Mouse (Mus musculus) kidney, postnatal 36 days (tissue): Measurements from ENCODE around the gene Tpp2.
"Not testable (repeated sequence)": the region's sequence is repeated elsewhere in the genome, so short reads cannot be mapped to it uniquely, and the experiment has no call there.

ENCODE experiments used
- DNase-seq, 2 experiments: peaks; one replicate each; pipeline ENCODE4 v3.0.0; 2021 to 2022; ENCODE audit warnings: mixed read lengths in 2 of 2

The Tpp2 gene

DNA sequence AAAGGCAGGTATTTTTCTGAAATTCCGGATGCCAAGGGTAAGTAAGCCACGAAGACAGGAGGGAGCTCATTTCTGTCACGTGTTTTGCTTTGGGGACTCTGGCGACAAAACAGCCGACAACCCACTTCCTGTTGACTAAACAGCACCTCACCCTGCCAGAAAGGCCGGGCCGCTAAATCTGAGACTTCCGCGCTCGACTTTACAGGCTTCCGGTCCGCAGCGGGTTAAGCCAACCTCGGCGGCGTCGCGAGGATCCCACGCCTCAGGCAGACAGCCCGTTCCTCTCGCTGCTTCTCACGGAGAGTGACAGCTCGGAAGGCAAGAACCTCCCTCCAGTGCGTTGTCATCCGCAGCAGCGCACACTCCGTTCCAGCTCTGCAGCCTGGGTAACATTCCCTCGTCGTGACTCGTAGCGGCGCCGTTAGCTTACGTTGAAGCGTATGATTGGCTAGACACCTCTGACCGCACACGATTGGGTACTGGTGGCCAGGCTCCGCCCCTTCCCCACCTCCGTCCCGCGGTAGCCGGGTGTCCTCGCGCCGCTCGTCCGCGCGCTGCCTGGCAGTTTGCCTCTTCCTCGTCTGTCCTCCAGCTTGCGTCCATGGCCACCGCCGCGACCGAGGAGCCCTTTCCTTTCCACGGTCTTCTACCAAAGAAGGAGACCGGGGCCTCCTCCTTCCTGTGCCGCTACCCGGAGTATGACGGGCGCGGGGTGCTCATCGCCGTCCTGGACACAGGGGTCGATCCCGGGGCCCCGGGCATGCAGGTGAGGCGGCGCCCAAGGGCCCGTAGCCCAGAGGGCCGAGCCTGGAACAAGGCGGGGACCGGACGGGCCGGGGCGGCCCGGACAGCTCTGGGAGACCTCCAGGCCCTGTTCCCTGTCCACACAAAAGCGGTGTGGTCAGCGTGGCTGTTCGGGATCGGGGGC, at the start of gene Tpp2:
Gene Tpp2, plus strand, starts transcription at position 160 of the 928 bp plus-strand sequence.
- DNase-seq = peak; percentile 98

DNA sequence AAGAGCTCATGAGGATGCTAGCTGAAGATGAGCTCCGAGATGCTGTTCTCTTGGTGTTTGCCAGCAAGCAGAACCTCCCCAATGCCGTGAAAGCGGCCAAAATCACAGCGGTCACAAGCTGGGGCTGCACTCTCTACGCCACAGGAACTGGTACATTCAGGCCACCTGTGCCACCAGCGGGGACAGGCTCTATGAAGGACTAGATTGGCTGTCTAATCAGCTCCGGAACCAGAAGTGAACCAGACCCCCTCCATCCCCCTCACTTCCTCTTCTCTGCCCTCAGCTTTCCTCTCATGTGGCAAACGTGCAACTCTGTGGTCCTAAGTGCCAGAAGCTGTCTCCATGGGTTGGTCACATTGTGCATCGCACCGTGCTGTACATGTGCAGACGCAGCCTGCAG, 45.1 kb upstream of the Tpp2 start:
- not testable (repeated sequence) for DNase-seq

DNA sequence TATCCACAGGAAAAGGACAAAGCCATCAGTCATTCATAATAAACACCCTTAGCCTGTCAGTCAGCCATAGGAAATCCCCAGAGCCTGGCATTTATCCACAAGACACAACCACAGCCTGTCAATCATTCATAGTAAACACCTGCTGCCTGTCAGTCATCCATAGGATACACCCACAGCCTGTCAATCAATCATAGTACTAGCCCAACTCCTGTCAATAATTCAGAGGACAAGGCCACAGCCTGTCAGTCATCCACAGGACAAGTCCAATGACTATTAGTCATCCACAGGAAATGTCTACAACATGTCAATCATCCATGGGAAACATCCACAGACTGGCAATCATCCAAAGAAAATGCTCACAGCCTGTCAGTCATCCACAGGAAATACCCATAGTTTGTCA, 37.7 kb upstream of the Tpp2 start:
- no peak for DNase-seq

GRCm38 (mm10) chr1:43897131-43897530, 36.3 kb upstream of the Tpp2 start:
- DNase-seq = no peak

DNA sequence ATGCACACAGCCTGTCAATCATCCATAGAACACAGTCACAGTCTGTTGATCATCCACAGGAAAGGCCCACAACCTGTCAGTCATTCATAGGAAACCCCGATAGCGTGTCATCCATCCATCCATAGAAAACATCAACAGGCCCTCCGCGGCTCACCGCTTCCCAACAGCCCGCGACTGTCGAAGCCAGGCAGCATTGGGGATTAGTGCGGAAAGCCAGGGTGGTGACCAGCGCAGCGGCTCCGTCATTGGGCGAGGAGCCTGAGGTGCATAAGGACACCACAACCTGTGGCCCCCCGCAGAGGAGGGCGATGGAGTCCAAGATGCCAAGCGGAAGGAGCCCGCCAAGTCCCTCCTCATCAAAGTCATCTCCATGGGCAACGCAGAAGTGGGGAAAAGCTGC, 35.5 kb upstream of the Tpp2 start:
- peak in 1 of 2 experiments; percentile 14 for DNase-seq

GRCm38 (mm10) chr1:43898991-43899714, 34.3 kb upstream of the Tpp2 start:
- DNase-seq = peak; percentile 56 to 88

DNA sequence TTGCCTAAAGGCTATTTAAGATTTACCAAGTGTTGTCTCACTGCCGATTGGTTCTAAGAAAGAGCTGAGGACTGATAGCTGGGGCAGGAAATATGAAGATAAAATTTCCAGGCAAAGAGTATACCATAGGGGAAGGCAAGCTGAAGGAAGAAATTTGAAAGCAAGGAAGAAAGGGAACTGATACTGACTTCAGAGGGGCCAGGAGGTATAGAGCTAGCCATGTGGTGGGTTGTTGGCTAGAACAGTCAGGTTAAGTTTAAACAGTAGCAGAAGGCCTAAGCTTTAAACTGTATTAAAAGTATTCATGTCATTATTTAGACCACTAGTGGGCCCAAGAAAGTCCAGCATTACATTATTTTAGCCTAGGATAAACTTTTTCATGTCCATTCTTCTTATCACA, 31.0 kb upstream of the Tpp2 start:
- no peak for DNase-seq

- peak in 1 of 2 experiments; percentile 57 for DNase-seq
These were observed 30.6 kb upstream of the Tpp2 start for GRCm38 (mm10) chr1:43902855-43903254.

DNA sequence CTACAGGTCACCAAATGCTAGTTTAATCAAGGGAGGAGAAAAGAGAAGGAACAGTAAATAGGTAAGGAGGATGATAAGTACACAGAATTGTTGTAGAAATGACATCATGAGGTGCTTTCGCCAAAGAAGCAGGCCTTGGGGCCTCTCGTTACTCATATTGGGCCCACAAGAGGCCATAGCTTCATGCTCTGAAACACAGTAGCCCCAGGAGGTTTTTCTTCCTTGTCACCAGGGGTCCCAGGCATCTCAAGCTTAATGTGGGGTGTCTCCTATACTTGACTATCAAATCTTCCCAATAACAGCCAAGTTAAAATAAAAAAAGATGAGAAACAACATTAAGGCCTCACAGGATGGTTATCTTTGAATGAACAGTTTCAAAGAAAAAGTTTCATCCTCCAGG, 18.0 kb upstream of the Tpp2 start:
- DNase-seq = no peak

- DNase-seq = no peak
These were observed 16.6 kb upstream of the Tpp2 start for GRCm38 (mm10) chr1:43916854-43917253.

- peak in 1 of 2 experiments; percentile 4 for DNase-seq
These were observed 966 bp downstream of the Tpp2 start for GRCm38 (mm10) chr1:43934416-43934810.

GRCm38 (mm10) chr1:43939310-43939709, 5.9 kb downstream of the Tpp2 start:
- no peak for DNase-seq

GRCm38 (mm10) chr1:43941476-43942217, 8.2 kb downstream of the Tpp2 start:
- DNase-seq = no peak

GRCm38 (mm10) chr1:43942814-43943213, 9.4 kb downstream of the Tpp2 start:
- DNase-seq = no peak

DNA sequence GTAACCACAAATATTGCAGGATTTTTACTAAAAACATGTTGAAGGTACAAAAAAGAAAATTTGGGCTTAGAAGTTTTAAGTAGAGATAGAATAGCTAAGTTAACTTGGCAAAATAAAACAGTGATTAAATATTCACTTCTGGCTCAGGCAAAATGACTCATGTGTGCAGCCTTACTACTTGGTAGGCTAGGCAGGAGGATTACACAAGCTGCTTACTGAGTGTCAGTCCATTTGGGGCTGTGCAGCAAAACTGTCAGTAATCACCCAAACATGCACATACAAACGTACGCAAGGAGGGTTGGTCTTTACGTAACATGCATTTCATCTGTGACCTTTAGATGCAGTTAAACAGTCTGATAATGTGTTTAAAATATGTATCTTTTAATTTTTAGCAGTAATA, 20.2 kb downstream of the Tpp2 start:
- DNase-seq = no peak

DNA sequence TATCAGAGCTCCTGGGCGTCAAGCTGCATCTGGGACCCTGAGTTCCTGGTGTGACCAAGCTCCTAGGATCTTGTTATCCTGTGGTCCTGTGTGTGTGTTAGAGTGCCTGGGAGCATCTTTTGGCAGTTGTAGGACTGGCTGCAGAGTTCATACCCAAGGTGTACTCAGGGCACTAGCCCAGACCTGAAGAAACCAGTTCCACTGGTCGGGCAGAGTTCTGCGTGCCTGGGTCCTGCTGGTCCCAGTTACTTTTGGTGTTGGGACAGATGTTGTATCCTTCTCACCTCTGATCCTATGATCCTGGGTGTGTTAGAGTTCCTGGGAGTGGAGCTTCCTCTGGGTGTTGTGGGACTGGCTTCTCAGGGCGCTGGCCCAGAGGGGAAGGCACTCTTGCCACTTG, 30.9 kb downstream of the Tpp2 start:
- no peak for DNase-seq

DNA sequence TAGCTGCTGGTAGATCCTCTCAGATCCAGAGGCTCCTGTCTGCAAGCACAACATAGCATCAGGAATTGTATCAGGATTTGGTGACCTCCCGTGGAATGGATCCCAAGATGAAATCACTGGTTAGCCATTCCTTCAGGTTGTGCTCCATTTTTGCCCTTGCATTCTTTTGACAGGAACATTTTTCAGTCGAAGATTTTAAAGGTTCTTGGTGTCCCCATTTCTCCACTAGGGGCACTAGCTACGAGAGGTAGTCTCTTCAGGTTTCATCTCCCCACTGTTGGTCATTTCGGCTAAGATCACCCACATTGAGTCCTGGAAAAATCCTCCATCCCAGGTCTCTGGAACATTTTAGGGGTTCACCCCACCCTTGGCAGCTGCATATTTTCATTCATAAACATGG, 33.3 kb downstream of the Tpp2 start:
- peak; percentile 4 to 22 for DNase-seq

GRCm38 (mm10) chr1:43969361-43969760, 35.9 kb downstream of the Tpp2 start:
- no peak for DNase-seq

DNA sequence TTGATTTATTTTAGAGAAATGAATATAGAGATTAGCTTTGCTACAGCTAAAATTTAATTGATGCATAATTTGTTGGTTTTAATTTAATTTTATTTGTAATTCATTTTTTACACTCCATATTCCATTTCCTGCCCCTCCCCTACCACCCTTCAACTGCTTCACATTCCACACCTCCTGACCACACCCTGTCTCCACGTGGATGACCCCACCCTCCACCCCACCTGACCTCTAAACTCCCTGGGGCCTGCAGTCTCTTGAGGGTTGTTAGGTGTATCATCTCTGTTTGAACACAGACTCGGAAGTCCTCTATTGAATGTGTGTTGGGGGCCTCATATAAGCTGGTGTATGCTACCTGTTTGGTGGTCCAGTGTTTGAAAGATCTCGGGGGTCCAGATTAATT, 37.6 kb downstream of the Tpp2 start:
- DNase-seq = no peak

DNA sequence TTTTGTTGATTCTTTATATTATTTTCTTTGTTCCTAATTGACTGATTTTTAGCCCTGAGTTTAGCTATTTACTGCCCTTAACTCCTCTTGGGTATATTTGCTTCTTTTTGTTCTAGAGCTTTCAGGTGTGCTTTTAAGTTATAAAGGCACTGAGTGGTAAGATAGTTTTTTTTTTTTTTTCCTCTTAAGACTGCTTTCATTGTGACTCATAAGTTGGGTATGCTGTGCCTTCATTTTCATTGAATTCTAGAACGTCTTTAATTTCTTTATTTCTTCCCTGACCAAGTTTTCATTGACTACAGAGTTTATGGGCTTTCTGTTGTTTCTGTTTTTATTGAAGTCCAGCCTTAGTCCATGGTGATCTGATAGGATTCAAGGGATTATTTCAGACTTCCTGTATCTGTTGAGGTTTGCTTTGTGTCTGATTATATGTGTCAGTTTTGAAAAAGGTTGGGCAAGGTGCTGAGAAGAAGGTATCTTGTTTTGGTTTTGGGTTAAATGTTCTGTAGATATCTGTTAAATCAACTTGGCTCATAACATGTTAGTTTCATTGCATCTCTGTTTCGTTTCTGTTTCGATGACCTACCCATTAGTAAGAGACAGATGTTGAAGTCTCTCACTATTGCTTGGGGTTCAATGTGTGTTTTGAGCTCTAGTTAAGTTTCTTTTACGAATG, 63.6 kb downstream of the Tpp2 start:
- DNase-seq = no peak

- DNase-seq = no peak
These were observed 71.1 kb downstream of the Tpp2 start for GRCm38 (mm10) chr1:44004513-44004912.

DNA sequence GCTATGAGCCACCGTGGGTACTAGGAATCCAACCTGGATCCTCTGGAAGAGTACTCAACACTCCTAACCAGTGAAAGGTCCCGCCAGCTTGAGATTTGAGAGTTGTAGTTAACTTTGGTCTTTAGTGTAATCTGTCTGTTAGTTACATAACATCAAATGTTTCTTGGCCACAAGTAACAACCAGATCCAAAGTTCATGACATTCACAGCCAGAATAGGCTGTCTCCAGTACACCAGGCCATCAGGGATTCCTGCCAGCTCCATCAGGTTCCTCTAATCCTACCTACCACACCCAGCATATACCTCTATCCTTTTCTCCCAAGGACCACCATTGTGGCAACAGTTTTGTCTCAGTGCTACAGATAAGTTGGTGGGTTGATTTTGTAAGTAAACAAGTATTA, 82.1 kb downstream of the Tpp2 start:
- DNase-seq = peak; percentile 52 to 62

GRCm38 (mm10) chr1:44019934-44020333, 86.5 kb downstream of the Tpp2 start, which contains the start of gene Mettl21c:
Mettl21c (minus strand) TSS chr1:44020034.
- DNase-seq = no peak
